Mouse (Mus musculus) embryonic facial prominence, embryonic 10.5 days (tissue): ENCODE data around the gene Synj2bp. TPM values are rescaled to one million over a fixed set of nuclear protein-coding genes. Genes with fewer than 3 reads are reported as not detected.
A peak's percentile ranks its signal among the peaks of the same experiment; 100 is the strongest.
"Not testable (repeated sequence)": the region's sequence is repeated elsewhere in the genome, so short reads cannot be mapped to it uniquely, and the experiment has no call there.

Experiments used
- DNase-seq: peaks from one replicate; pipeline ENCODE4 v3.0.0-alpha.2; 2017; ENCODE audit warnings: low spot score
- H3K27ac ChIP-seq: fragments of 300-500 bp; sonication (generic); replicated peaks from 2 replicates; pipeline ENCODE4 v1.5.1; 2016; ENCODE audit warnings: mild to moderate bottlenecking
- H3K27me3 ChIP-seq: fragments of 300-500 bp; sonication (generic); replicated peaks from 2 replicates; pipeline ENCODE4 v1.6.1; 2016; ENCODE audit warnings: low read depth, mild to moderate bottlenecking; ENCODE audit not compliant: poor library complexity, severe bottlenecking
- H3K36me3 ChIP-seq: fragments of 300-500 bp; sonication (generic); replicated peaks from 2 replicates; pipeline ENCODE4 v1.6.1; 2016; ENCODE audit warnings: mild to moderate bottlenecking, moderate library complexity
- H3K4me1 ChIP-seq: fragments of 300-500 bp; sonication (generic); 2 replicates; pipeline ENCODE4 v1.6.1; 2016
- H3K4me3 ChIP-seq: fragments of 300-500 bp; sonication (generic); 2 replicates; pipeline ENCODE4 v1.5.1; 2016; ENCODE audit warnings: mild to moderate bottlenecking, moderate library complexity
- H3K9me3 ChIP-seq: fragments of 300-500 bp; sonication (generic); 2 replicates; pipeline ENCODE4 v1.6.1; 2016; ENCODE audit warnings: mild to moderate bottlenecking
- WGBS: fragments of 180-500 bp; shearing (Covaris S2); methylation state at CpG from one replicate; pipeline ENCODE4 v1.1.7; 2016; 5-methylcytosine and 5-hydroxymethylcytosine counted together
- polyA plus RNA-seq: library from polyadenylated mRNA; unstranded; fragments of >200 nt; fragmentation: Nextera tagmentation; extraction: Ambion mirVana; gene quantifications from 2 replicates; pipeline ENCODE4 v1.2.1, GENCODE M21; 2016

The Synj2bp gene
- polyA plus RNA-seq, 1 experiment from 2014 or later = 35.3 TPM

DNA sequence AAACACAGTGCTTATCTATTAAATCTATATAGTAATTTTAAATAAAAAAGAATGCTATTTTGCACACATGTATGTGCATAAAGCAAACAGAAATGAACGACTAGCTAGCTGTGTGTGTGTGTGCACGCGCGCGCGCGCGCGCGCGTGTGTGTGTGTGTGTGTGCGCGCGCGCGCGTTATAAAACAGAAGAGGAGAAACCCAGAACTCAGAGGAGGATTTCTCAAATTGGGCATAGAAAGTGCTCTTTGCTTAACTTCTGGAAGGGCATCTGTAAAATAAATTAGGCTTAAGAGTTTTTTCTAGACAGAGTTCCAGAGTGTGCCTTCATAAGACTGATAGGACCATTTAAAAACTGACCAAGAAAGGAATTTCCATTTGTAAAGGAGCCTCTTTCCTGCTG, 49.1 kb downstream of the Synj2bp start:
- DNase-seq = peak; percentile 61
- WGBS = 42% methylated on average over 17 of the region's 17 CpGs
- Histone ChIP-seq H3K27ac (peak overlapping the region; percentile 93; the same call in 1 of the 2 replicates), H3K36me3 (no peaks in the 10 kb centered on the region; the same call in 1 of the 2 replicates), H3K4me3 (peak overlapping the region; percentile 76), H3K9me3 (no peaks in the 10 kb centered on the region), H3K4me1 (0 out of 2 replicates have a peak, but pooled peaks cover 7% of the 10 kb centered on the region), H3K27me3 (no peaks in the 10 kb centered on the region)

DNA sequence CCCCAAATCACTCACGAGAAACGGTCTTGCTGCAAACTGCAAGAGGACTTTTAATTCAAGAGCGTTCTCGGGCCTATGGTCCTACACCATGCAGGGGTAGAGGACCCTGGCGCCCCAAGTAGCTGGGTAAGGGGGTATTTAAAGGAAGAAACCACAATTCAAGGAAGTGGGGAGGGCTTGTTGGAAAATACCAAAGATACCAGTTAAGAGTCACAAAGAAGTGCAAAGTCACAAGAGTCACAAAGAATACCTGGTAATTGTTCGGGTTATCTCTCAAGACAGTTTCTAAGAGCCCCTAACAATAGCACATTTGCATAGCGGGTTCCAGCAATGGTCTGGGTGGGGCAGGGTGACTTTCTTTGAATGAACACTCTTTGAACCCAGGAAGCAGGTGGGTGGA, 73.7 kb downstream of the Synj2bp start:
- H3K27me3 ChIP-seq, DNase-seq, H3K4me1 ChIP-seq, H3K4me3 ChIP-seq, H3K27ac ChIP-seq: not testable (repeated sequence)
- H3K36me3 ChIP-seq = peaks cover 28% of the 10 kb centered on the region
- H3K9me3 ChIP-seq = peaks cover 11% of the 10 kb centered on the region; the same call in 1 of the 2 replicates
- WGBS = 95% methylated on average over 7 of the region's 7 CpGs

Other genes starting within 250 kb of the Synj2bp start
- gene Slc8a3, start 199.7 kb downstream of the Synj2bp start, polyA plus RNA-seq = 0.91 and 1.1 TPM in 2 replicates
- 0.10 and 0.35 TPM in 2 replicates for gene Gm4787, start 153.4 kb downstream of the Synj2bp start, polyA plus RNA-seq
- 0.70 and 0.89 TPM in 2 replicates for gene Adam4, start 111.0 kb downstream of the Synj2bp start, polyA plus RNA-seq
- 103 and 107 TPM in 2 replicates for gene Cox16, start 47.8 kb downstream of the Synj2bp start, polyA plus RNA-seq
- 29.8 and 32.3 TPM in 2 replicates for gene Gm20498, start within 50 bp of the Synj2bp start, polyA plus RNA-seq
- gene Adam21, start 35.6 kb upstream of the Synj2bp start, polyA plus RNA-seq = 0.36 and 0.41 TPM in 2 replicates
- 88.4 and 90.9 TPM in 2 replicates for gene Med6, start 62.1 kb upstream of the Synj2bp start, polyA plus RNA-seq
- gene Ttc9, start 98.3 kb upstream of the Synj2bp start, polyA plus RNA-seq = 1.2 and 1.6 TPM in 2 replicates
- 0.96 and 1.5 TPM in 2 replicates for gene Map3k9, start 248.3 kb upstream of the Synj2bp start, polyA plus RNA-seq